Mouse (Mus musculus): ENCODE measurements around the gene Epha3.

Gene Epha3

DNA sequence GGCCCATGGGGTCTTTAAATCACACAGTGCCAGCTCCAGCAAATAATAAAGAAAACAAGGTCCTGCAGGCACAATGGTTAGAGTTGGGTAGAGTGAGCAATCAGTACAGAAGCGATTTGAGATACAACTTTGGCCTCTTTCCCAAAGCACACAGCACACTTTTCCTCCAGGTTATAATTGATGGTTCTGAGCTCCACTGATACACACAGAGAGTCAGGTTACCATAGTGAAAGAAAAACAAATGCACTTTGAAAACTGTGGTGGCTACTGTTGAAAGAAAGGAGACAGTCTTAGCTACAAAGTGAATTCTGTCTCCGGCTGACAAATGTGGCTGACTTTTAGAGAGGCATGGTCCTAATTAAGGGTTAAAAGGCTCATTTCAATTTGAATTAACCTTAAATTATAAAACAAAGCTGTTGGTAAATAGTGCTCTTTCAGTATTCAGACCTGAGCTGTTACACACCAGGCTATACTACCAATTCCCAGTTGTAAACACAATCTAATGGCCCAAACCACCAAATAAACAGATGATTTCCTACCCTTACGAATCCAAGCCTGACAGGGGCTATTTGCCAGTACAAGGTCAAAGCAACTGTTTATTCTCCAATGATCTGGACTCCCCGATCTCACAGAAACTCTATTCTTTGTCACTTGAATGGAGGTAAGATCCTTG, 205.5 kb downstream of the Epha3 start:
- DNase-seq (ENCODE audit: inconsistent age in 2 of 2, low spot score in 1 of 2) = no peak

DNA sequence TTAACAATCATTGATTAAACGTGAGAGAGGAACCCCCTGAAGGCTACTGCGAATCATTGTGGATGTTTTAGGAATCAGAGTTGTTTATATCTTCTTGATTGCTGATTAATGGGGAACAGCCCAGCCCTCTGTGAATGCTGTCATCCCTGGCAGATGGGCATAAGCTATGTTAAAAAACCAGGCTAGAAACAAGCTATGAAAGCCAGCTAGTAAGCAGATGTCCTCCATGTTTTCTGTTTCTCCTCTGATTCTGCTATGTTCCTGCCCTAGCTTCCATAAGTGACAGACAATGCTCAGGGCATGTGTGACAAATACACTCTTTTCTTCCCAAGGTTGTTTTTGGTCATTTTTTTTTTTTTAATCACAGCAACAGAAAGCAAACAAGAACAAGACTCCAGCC, 206.2 kb downstream of the Epha3 start:
- DNase-seq (ENCODE audit: inconsistent age in 2 of 2, low spot score in 1 of 2) = no peak

DNA sequence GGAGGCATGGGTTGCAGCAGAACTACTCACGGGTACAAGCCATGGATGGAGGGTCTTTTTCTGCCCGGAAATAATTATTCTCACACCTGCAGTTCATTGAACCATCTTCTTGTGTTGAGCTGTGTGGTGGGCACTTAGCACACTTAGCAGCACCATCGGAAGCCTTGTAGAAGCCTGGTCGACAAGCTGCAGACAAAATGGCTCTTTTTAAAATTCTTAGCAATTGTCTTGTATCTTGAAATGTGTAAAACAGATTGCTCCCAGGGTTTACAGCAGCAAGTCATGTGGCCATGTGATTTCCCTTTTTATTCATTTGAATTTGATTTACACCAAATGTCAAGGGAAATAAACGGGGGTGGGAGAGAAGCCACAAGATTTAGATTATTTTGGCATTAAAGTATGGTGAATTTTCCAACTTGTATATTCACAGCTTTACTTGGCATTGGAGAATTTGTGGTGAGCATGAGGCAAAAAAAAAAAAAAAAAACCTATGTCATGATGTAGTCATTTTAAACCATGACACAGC, 210.5 kb downstream of the Epha3 start:
- DNase-seq (ENCODE audit: inconsistent age in 2 of 2, low spot score in 1 of 2) = no peak

DNA sequence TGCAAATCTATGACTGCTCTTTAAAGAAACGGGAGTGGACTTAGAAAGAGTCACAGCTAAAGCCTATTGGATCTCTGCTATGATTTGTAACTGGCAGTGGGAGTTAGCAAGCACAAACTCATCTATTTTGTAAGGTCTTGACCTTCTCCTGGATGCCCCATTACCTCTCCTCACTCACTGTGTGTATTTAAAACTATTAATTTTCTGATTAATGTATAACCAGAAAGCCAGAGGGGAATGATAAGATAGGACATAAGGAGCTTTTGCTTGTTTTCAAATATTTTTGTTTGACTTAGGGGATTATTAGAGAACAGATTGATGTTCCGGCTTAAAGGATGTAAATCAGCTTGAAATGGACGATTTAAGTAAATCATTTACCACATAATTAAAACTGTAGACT, 213.2 kb downstream of the Epha3 start:
- DNase-seq (ENCODE audit: inconsistent age in 2 of 2, low spot score in 1 of 2) = no peak

DNA sequence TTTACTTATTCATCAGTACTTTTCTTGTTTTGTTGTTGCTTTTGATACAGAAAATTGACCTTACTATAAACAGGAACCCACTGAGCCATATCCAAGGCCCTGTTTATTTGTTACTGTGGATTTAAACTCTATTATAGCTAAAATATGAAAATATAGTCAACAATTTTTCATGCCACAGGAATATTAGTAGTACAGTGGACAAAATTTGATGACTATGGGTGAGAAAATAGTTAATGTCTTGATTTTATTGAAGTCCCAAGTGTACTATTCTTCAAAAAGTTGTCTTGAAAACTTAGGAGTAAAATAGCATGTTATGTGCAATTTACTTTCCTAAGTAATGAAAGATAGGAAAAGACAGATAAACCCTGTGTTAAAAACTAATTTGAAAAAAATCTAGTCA, 217.4 kb downstream of the Epha3 start:
- DNase-seq (ENCODE audit: inconsistent age in 2 of 2, low spot score in 1 of 2) = no peak

DNA sequence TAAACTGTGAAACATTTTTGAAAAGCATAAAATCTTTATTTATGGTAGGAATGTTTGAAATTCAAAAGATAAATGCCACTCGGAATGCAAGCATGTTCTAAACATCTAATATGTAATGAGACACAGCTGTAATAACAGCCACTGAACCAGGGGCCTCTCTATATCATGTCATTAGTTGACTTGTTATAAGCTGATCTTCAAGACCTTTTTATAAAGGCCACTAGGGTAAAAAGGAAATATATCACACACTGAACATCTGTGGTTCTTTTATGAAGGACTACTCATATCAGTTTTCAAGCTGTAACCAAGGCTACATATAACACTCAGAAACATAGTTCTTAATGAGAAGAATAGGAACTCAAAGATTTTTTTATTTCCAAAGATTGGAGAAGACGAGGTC, 221.3 kb downstream of the Epha3 start:
- no peak for DNase-seq (ENCODE audit: inconsistent age in 2 of 2, low spot score in 1 of 2)

DNA sequence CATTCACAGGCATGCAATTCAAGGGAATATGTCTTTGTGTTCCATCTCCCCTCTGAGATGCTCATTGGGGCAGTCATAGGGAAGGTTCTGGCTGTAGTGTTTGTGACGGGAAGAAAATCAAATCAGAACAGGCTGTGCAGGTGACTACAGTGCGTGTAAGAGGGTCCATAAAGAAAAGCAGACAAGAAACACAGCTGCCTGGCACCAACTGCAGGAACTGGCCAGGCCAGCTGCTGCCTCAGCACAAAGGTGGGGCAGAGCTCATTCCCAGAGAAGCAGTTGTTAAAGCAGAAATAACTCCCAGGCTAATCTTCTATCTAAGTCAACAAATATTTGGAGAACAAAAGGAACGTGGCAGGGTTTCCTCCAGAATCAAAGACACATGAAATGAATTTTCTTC, 222.4 kb downstream of the Epha3 start:
- no peak for DNase-seq (ENCODE audit: inconsistent age in 2 of 2, low spot score in 1 of 2)

DNA sequence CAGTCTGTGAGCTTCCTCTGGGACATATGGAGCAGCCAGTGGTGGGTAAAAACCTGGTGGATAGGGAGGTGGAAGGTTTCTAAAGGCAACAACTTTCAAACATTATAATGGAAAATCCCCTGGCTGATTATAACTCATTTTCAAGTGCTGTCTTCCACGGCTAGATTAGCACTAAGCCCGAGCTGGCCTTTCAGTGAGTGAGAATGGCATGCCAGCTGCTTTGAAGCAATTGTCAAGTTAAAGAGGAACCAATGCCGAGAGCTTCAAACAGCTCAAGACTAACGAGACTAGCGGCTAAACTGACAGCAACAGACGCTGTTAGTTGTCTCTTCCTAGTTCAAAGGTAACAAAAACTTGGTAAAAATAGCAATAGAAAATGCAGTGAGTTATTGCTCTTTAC, 225.3 kb downstream of the Epha3 start:
- DNase-seq (ENCODE audit: inconsistent age in 2 of 2, low spot score in 1 of 2) = no peak

DNA sequence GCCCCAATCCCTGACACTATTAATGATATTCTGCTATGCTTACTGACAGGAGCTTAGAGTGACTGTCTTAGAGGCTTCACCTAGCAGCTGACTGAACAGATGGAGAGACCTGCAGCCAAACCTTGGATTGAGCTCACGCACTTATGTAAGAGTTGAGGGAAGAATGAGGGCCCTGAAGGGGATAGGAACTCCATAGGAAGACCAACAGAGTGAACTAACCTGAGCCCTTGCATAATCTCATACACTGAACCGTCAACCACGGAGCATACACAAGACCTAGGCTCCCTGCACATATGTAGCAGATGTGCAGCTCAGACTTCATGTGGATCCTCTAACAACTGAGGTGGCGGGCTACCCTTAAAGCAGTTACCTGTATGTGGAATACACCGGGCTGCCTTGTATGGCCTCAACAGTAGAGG, 230.2 kb downstream of the Epha3 start:
- DNase-seq (ENCODE audit: inconsistent age in 2 of 2, low spot score in 1 of 2) = no peak

DNA sequence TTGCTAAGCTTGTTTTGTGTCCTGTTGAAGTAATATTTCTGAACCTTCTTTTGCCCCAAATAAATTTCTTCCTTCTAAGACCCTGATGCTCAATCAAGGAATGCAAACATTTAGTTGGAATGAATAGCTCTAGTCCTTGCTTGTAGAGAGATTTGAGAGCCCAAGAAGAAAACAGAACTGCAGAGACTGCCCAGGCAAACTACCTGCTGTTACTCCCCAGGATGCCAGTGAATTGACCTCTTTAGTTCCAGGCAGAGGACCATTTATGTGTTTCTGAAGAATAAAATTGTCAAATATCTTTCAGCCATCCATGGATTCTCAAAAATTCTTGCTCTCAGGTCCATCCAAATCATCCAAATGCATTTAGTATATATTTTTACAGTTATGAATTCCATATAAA, 238.7 kb downstream of the Epha3 start:
- DNase-seq (ENCODE audit: inconsistent age in 2 of 2, low spot score in 1 of 2) = no peak

DNA sequence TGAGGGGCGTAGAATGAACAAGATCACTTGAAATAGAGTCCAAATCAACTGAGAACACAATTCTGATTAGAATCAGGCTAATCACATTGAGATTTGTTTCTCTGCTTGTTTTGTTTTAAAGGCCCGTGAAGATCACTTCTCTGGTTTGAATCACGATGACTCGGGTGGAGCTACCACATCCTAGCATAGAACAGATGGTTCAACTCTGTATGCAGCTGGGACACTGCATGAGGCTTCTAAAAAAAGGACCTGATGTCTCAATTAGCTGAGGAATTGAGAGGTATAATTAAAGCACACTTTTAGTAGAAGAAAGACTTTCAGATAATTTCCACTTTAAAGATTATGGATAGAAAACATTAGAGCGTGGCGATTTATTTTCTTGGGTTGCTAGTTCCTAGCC, 242.1 kb downstream of the Epha3 start:
- DNase-seq (ENCODE audit: inconsistent age in 2 of 2, low spot score in 1 of 2) = no peak

DNA sequence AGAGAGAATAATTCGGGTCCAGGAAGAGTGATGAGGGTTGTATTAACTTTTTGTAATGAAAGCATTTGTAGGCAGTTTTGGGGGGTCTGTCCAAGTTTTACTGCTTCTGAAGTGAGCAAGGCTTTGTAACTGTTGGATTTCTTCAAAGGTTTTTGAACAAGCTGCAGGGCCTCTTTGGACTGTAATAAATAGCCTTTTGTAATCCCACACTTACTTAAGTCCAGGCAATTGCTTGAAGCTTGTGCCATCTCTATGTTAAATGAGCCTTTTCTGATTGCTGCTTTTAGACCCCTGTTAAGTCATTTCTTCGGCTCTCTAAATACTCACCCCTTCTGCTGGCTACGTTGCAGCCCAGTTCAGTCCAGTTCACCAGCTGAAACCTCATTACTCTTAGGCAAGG, 248.6 kb downstream of the Epha3 start:
- no peak for DNase-seq (ENCODE audit: inconsistent age in 2 of 2, low spot score in 1 of 2)

DNA sequence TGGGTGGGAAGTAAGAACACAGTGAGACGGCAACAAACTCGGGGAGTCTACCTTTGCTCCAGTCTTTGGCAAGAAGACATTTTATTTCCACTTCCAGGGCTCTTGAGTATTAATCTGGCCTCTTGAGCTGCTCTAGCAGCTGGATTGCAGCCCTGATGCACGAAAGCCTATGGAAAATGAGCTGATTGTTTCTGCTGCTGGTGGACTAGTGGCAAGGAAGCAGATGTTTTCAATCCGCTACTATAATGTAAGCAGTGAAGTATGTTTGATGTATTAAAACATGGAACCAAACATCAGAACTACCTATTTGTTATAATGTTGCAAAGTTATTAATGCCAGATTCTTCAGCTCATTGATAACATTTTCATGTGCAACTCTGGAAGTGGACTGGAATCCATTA, 251.0 kb downstream of the Epha3 start:
- no peak for DNase-seq (ENCODE audit: inconsistent age in 2 of 2, low spot score in 1 of 2)

DNA sequence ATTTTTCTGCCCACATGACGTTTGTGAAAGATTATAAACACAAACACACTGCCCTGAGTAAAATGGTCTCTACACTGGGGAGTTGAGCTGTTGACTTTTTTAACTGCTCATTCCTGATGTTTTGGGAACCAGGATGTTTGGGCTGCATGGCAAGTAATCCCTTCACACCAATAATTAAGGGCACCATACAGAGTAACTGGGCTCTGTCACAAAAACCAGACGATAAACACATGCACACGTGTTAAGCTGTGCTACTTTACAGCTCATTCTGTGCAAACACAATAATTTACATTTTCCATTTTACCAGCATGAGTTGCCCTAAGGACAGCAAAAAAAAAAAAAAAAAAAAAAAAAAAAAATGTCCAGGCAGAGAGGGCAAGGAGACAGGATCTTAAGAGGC, 263.7 kb downstream of the Epha3 start:
- DNase-seq (ENCODE audit: inconsistent age in 2 of 2, low spot score in 1 of 2) = no peak

DNA sequence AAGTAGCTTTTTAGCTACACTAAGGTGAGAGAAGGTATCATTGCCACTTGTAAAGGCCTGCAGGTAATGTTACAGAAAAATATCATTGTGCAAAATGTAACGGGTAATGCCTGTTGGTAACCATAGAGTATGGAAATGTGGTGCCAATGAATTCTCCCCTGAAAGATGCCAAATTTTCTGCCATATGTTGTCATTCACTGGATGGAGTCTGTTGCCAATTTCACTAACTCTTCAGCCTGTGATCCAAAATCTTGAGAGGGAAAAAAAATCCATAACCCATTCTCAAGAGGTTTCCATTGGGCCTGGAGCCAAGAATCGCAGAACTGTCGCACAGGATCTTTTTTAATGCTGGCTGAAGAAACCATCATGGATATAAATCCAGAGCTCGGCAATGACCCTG, 269.3 kb downstream of the Epha3 start:
- no peak for DNase-seq (ENCODE audit: inconsistent age in 2 of 2, low spot score in 1 of 2)

DNA sequence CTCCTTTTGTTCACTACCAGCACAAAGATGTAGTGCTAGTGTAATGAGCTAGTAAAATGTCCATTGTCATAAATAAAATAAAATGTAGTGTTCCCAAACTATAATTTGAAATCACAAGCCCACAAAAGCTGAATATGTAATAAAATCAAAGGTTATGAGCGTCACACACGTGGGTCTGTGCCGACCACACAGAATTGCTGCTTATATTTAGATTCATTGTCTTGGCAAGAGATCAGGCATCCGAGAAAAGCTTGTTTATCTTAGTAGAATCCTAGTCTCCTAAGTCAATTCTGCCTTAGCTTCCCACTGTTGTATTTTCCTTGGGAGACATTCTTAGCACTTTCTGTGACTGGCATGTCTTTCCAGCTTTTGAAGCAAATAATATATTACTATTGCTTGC, 294.2 kb downstream of the Epha3 start:
- DNase-seq (ENCODE audit: inconsistent age in 2 of 2, low spot score in 1 of 2) = no peak

DNA sequence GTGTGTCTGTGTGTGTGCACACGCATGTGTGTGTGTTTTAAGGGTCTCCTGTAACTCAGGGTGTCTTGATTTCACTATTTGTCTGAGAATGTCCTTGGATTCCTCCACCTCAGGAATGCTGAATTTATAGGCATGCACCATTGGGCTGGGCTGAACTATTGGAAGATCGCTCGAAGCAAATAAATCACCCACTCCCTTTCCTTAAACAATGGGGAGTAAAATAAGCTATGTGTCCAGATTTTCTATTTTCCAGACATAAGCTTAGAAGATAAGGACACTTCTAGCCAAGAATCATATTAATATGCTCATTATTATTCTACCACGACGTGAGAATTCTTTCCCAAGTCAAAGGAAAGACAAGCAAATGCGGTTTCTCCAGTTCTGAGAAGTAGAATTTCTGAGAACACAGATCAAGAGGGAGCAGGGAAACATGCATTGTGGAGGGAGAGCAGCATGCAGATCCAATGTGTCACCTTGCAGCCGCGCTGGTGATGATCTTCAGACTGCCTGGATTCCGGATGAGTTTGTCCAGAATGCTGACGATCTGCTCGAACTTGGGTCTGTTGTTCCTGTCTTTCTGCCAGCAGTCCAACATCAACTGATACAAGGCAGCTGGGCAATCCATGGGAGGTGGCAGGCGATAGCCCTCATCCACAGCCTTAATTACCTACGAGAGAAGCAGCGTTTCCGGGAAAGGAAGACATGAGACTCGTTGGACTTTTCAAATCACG, 297.7 kb downstream of the Epha3 start:
- DNase-seq (ENCODE audit: inconsistent age in 2 of 2, low spot score in 1 of 2) = no peak

DNA sequence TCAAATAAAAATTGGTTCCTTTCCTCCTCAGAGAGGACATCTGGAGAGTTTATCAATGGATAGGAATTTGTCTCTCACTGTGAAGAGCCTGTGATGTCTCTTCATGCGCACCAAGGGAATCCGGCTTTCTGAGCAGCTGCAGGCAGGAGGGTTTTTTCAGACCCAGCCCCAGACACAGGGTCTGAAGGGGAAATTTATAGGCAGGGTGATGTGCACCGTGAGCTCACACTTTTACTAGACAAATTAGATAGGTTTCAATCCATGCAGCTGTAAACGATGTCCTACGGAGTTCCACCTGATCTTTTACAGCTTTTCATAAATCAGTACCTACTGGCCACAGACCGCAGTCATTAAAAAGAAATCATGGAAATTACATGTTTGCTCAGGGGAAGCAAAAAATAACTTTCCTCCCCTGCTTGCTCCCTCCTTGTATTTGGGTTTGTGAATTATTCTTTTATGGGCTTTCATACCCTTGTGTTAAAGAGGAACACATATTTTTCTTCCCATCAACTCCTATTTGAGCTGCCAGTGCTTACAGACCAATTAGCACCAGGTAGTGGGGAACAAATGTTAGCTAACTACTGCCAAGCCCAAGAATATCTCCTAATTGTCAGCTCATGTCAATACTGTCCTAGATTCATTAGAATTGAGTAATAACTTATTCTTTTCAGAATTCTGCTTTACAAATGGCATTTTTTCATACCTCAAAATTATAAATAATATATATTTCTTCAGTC, 307.4 kb downstream of the Epha3 start:
- no peak for DNase-seq (ENCODE audit: inconsistent age in 2 of 2, low spot score in 1 of 2)

DNA sequence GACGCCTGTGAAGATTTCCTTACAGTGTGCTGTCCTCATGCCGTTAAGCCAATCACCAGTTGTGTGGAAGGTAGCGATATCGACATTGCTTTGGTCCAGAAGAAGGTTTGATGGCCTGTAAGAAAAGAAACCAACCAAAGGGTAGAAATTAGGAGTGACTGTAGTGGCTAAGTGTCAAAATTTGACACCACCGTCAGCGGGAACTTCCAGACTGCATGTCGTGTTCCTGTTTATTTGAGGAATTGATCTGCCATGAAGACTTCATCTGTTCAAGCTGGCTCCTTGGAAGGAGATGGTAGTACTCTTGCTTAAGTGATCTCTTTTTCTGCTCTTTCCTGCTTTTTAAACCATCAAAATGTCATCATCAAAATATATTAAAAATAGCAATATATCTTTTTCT, 311.4 kb downstream of the Epha3 start:
- no peak for DNase-seq (ENCODE audit: inconsistent age in 2 of 2, low spot score in 1 of 2)

DNA sequence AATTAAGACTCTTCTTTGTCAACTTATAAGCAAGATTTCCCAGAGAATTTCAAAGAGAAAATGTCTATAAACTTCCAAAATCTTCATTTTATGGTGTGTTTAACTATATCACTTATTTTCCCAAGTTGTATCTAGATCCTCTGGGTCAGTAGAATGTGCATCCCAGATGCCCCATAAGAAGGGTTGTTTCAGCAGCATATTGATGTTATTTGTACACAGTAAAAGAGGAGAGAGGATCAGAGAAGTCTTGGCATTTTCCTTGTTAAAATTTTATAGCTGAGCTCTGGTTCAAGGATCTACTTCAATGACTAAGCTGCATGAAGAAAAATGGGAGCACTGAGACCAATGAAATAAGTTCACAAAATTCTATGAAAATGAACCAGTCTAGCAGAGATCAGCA, 324.5 kb downstream of the Epha3 start:
- DNase-seq (ENCODE audit: inconsistent age in 2 of 2, low spot score in 1 of 2) = no peak

DNA sequence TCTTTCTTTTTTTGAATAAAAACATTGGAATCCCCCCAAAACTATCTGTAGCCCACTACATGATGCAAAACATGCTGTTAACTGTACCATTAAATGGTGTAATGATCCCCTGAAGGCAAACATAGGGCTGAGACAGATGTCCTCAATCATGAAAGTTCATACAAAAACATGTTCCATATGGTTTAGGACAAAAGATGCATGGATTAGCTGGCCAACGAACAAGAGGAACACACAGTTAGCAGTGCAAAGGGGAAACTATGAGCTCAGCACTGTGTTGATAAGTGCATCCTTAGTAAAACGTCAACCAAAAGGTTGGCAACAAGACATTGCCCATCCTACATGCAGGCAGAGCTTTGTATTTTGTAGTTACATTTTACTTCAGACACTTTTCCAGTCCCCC, 335.2 kb downstream of the Epha3 start:
- DNase-seq (ENCODE audit: inconsistent age in 2 of 2, low spot score in 1 of 2) = no peak

DNA sequence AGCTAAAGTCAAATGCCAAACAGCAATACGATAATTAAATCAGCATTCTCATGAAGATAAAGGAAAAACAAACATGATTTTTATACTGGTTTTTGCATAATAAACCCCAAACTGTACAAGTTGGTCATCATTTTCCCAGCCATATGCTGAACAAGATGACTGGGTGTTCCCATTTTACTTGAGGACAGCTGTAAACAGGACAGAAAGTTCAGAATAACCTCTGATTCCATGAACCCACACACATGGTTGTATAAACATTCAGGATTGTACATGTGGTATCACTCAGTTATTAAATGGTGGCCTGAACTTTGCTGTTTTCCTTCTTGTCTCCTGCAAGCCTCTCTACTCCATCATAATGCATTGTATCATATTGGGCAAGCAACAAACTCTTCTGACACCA, 346.3 kb downstream of the Epha3 start:
- no peak for DNase-seq (ENCODE audit: inconsistent age in 2 of 2, low spot score in 1 of 2)

All from adrenal gland, adult (tissue).